Mouse (Mus musculus) monocyte, adult 5-6 weeks (primary cell): Measurements from ENCODE around the gene Mrpl51. TPM values are rescaled to one million over a fixed set of nuclear protein-coding genes. Genes with fewer than 3 reads are reported as not detected.
A peak's percentile ranks its signal among the peaks of the same experiment; 100 is the strongest.

Experiments
- ATAC-seq: fragments of 153-309, 156-312 bp; replicated peaks from 2 replicates; pipeline ENCODE4 v1.8.0; 2017; ENCODE audit warnings: mild to moderate bottlenecking; ENCODE audit not compliant: low TSS enrichment, insufficient number of reproducible peaks, severe bottlenecking, poor library complexity, low FRiP score
- total RNA-seq: library from RNA; stranded (forward); fragments of 200-1000, 200-491, 200-594 nt; gene quantifications from 3 replicates; pipeline ENCODE4 v1.2.3, GENCODE M21; 2017

The Mrpl51 gene
- total RNA-seq = 20.1 to 33.9 TPM (median 25.9 TPM) in 3 replicates

- peak; percentile 96 for ATAC-seq
Measured at GRCm38 (mm10) chr6:125191332-125192015, at the start of gene Mrpl51, which contains the start of gene Ncapd2. TSS of gene Mrpl51 (plus strand) at chr6:125191801. TSS of gene Ncapd2 (minus strand) at chr6:125191701.

- ATAC-seq = no peak
Measured at GRCm38 (mm10) chr6:125142436-125142835, 49.2 kb upstream of the Mrpl51 start.

GRCm38 (mm10) chr6:125143128-125143527, 48.5 kb upstream of the Mrpl51 start:
- ATAC-seq = no peak

- no peak for ATAC-seq
Measured at GRCm38 (mm10) chr6:125143904-125144303, 47.7 kb upstream of the Mrpl51 start.

GRCm38 (mm10) chr6:125145001-125145400, 46.6 kb upstream of the Mrpl51 start, which contains the start of gene Iffo1:
TSS of gene Iffo1 (plus strand) at chr6:125145241.
- ATAC-seq = peak; percentile 92

- no peak for ATAC-seq
Measured at GRCm38 (mm10) chr6:125145479-125145951, 46.1 kb upstream of the Mrpl51 start.

GRCm38 (mm10) chr6:125146148-125146547, 45.5 kb upstream of the Mrpl51 start:
- no peak for ATAC-seq

- ATAC-seq = peak; percentile 44
Measured at GRCm38 (mm10) chr6:125146797-125147196, 44.8 kb upstream of the Mrpl51 start.

GRCm38 (mm10) chr6:125147329-125147728, 44.3 kb upstream of the Mrpl51 start:
- no peak for ATAC-seq

- no peak for ATAC-seq
Measured at GRCm38 (mm10) chr6:125148251-125148925, 43.2 kb upstream of the Mrpl51 start.

GRCm38 (mm10) chr6:125148926-125149568, 42.6 kb upstream of the Mrpl51 start:
- no peak for ATAC-seq

GRCm38 (mm10) chr6:125149569-125149950, 42.0 kb upstream of the Mrpl51 start:
- no peak for ATAC-seq

GRCm38 (mm10) chr6:125152212-125153017, 39.2 kb upstream of the Mrpl51 start:
- ATAC-seq = 0 out of 2 replicates have a peak, but pooled peaks have one; percentile 23

GRCm38 (mm10) chr6:125153018-125153389, 38.6 kb upstream of the Mrpl51 start:
- ATAC-seq = no peak

GRCm38 (mm10) chr6:125153682-125154081, 37.9 kb upstream of the Mrpl51 start:
- ATAC-seq = no peak

- ATAC-seq = no peak
Measured at GRCm38 (mm10) chr6:125154550-125154949, 37.1 kb upstream of the Mrpl51 start.

GRCm38 (mm10) chr6:125155262-125155661, 36.3 kb upstream of the Mrpl51 start:
- no peak for ATAC-seq

- ATAC-seq = no peak
Measured at GRCm38 (mm10) chr6:125156491-125156890, 35.1 kb upstream of the Mrpl51 start.
